Mouse (Mus musculus) heart, postnatal 0 days (tissue): ENCODE results near the gene Col4a1. TPM values are rescaled to one million over a fixed set of nuclear protein-coding genes. Genes with fewer than 3 reads are reported as not detected.

Source experiments
- ATAC-seq: fragments of 200-750 bp; cut with Nextera tagmentation; 2 replicates; pipeline ENCODE4 v1.8.0; 2017; ENCODE audit warnings: low read depth, moderate number of reproducible peaks, moderate library complexity; ENCODE audit not compliant: insufficient read depth
- DNase-seq: peaks from one replicate; pipeline ENCODE4 v3.0.0-alpha.2; 2016; ENCODE audit warnings: low spot score
- H3K27ac ChIP-seq: fragments of 300-500 bp; sonication (generic); 2 replicates; pipeline ENCODE4 v1.5.1; 2014; ENCODE audit warnings: low read depth, mild to moderate bottlenecking
- H3K27me3 ChIP-seq: fragments of 300-500 bp; sonication (generic); 2 replicates; pipeline ENCODE4 v1.6.1; 2014; ENCODE audit warnings: low read length, mixed read lengths; ENCODE audit not compliant: control insufficient read depth, insufficient read depth
- H3K36me3 ChIP-seq: fragments of 300-500 bp; sonication (generic); replicated peaks from 2 replicates; pipeline ENCODE4 v1.6.1; 2014; ENCODE audit warnings: low read length, mixed read lengths; ENCODE audit not compliant: control insufficient read depth, insufficient read depth
- H3K4me1 ChIP-seq: fragments of 300-500 bp; sonication (generic); 2 replicates; pipeline ENCODE4 v1.6.1; 2014; ENCODE audit warnings: antibody characterized with exemption; ENCODE audit not compliant: control insufficient read depth, insufficient read depth
- H3K4me2 ChIP-seq: fragments of 300-500 bp; sonication (generic); 2 replicates; pipeline ENCODE4 v1.6.1; 2014; ENCODE audit warnings: low read depth, mild to moderate bottlenecking, low read length, moderate library complexity
- H3K4me3 ChIP-seq: fragments of 300-500 bp; sonication (generic); 2 replicates; pipeline ENCODE4 v1.5.1; 2014; ENCODE audit warnings: low read depth, low read length
- H3K9ac ChIP-seq: fragments of 300-500 bp; sonication (generic); replicated peaks from 2 replicates; pipeline ENCODE4 v1.6.1; 2014; ENCODE audit warnings: low read depth, low read length, mixed read lengths
- H3K9me3 ChIP-seq: fragments of 300-500 bp; sonication (generic); replicated peaks from 2 replicates; pipeline ENCODE4 v1.6.1; 2016; ENCODE audit warnings: low read length; ENCODE audit not compliant: control insufficient read depth
- CTCF ChIP-seq: IDR thresholded peaks from 2 replicates; pipeline ENCODE4 v1.5.1; 2016; ENCODE audit warnings: antibody characterized with exemption, control low read depth, low read depth
- EP300 ChIP-seq: IDR thresholded peaks from 2 replicates; pipeline ENCODE4 v1.6.1; 2016; ENCODE audit warnings: antibody characterized with exemption, low read depth
- WGBS: fragments of 180-500 bp; shearing (Covaris S2); extraction: QIAGEN DNeasy Blood & Tissue Kit; methylation state at CpG from one replicate; pipeline ENCODE4 v1.1.7; 2014; 5-methylcytosine and 5-hydroxymethylcytosine counted together
- polyA plus RNA-seq: library from polyadenylated mRNA; unstranded; fragments of >200 nt; fragmentation: Nextera tagmentation; extraction: Ambion mirVana; gene quantifications from 2 replicates; pipeline ENCODE4 v1.2.1, GENCODE M21; 2015
- total RNA-seq: library from RNA; depleted of rRNA; stranded (reverse); fragments of >200 nt; gene quantifications from 2 replicates; pipeline ENCODE4 v1.2.3, GENCODE M21; 2014; ENCODE audit warnings: low replicate concordance

Gene Col4a1
- total and polyA plus RNA-seq, 2 experiments from 2014 or later, result 191 to 921 TPM

GRCm38 (mm10) chr8:11288286-11288685 is 24.3 kb downstream of the Col4a1 start:
- no peak overlapping the region; the same call in 1 of the 2 replicates for H3K27ac ChIP-seq
- 66% methylated on average over 6 of the region's 6 CpGs for WGBS
- H3K9me3 ChIP-seq, result no peaks in the 10 kb centered on the region
- DNase-seq (no peak), ATAC-seq (no peak)
- no peak overlapping the region for H3K9ac ChIP-seq
- no peaks in the 10 kb centered on the region for H3K27me3 ChIP-seq
- H3K36me3 ChIP-seq, result 0 out of 2 replicates have a peak, but pooled peaks cover 10% of the 10 kb centered on the region
- no peak overlapping the region for H3K4me2 ChIP-seq
- H3K4me1 ChIP-seq, result peaks cover 46% of the 10 kb centered on the region
- H3K4me3 ChIP-seq, result no peak overlapping the region
- no peak for TF ChIP-seq CTCF
- 0 out of 2 replicates have a peak, but pooled peaks have one; percentile 24 for TF ChIP-seq EP300

- ATAC-seq, result no peak
- H3K4me1 ChIP-seq, result peaks cover 43% of the 10 kb centered on the region
- no peaks in the 10 kb centered on the region for H3K36me3 ChIP-seq
- H3K27ac ChIP-seq, result no peak overlapping the region
- no peak for TF ChIP-seq CTCF
- DNase-seq, result no peak
- H3K4me2 ChIP-seq, result no peak overlapping the region
- no peak overlapping the region for H3K9ac ChIP-seq
- no peak overlapping the region for H3K4me3 ChIP-seq
- WGBS, result 70% methylated on average over 3 of the region's 3 CpGs
- H3K9me3 ChIP-seq, result no peaks in the 10 kb centered on the region
- no peaks in the 10 kb centered on the region for H3K27me3 ChIP-seq
Observed at GRCm38 (mm10) chr8:11287139-11287538, 25.5 kb downstream of the Col4a1 start.

- peak; percentile 59 for ATAC-seq
- peak overlapping the region; percentile 66; the same call in 1 of the 2 replicates for H3K27ac ChIP-seq
- no peaks in the 10 kb centered on the region for H3K36me3 ChIP-seq
- no peak for TF ChIP-seq EP300
- no peak for TF ChIP-seq CTCF
- no peak overlapping the region for H3K4me2 ChIP-seq
- H3K4me3 ChIP-seq, result no peak overlapping the region
- no peaks in the 10 kb centered on the region for H3K27me3 ChIP-seq
- H3K9me3 ChIP-seq, result no peaks in the 10 kb centered on the region
- 58% methylated on average over 4 of the region's 4 CpGs for WGBS
- H3K9ac ChIP-seq, result no peak overlapping the region
- H3K4me1 ChIP-seq, result peaks cover 47% of the 10 kb centered on the region
- no peak for DNase-seq
Observed at GRCm38 (mm10) chr8:11285437-11285836, 27.2 kb downstream of the Col4a1 start.

GRCm38 (mm10) chr8:11283217-11283616 is 29.4 kb downstream of the Col4a1 start:
- Histone ChIP-seq H3K36me3 (no peaks in the 10 kb centered on the region), H3K27me3 (no peaks in the 10 kb centered on the region), H3K4me3 (no peak overlapping the region), H3K4me1 (peaks cover 53% of the 10 kb centered on the region), H3K9ac (no peak overlapping the region), H3K4me2 (no peak overlapping the region), H3K27ac (peak overlapping the region; percentile 66), H3K9me3 (no peaks in the 10 kb centered on the region)
- WGBS, result 42% methylated on average over 10 of the region's 10 CpGs
- DNase-seq, result no peak
- peak; percentile 42; the same call in 1 of the 2 replicates for ATAC-seq
- 0 out of 2 replicates have a peak, but pooled peaks have one; percentile 58 for TF ChIP-seq EP300
- no peak for TF ChIP-seq CTCF

- Histone ChIP-seq H3K36me3 (no peaks in the 10 kb centered on the region), H3K27me3 (no peaks in the 10 kb centered on the region), H3K4me2 (no peak overlapping the region), H3K9me3 (no peaks in the 10 kb centered on the region), H3K4me3 (no peak overlapping the region), H3K9ac (no peak overlapping the region), H3K27ac (peak overlapping the region; percentile 66; the same call in 1 of the 2 replicates), H3K4me1 (peaks cover 53% of the 10 kb centered on the region)
- TF ChIP-seq CTCF (no peak), EP300 (no peak)
- DNase-seq (no peak), ATAC-seq (no peak)
- 73% methylated on average over 7 of the region's 7 CpGs for WGBS
Observed at GRCm38 (mm10) chr8:11282696-11283095, 29.9 kb downstream of the Col4a1 start.

- no peak overlapping the region for H3K27ac ChIP-seq
- H3K4me1 ChIP-seq, result peaks cover 58% of the 10 kb centered on the region
Observed at GRCm38 (mm10) chr8:11282139-11282538, 30.5 kb downstream of the Col4a1 start.

More at GRCm38 (mm10) chr8:11282139-11282538, 30.5 kb downstream of the Col4a1 start:
- WGBS, result 79% methylated on average over 10 of the region's 10 CpGs
- H3K36me3 ChIP-seq, result no peaks in the 10 kb centered on the region
- no peaks in the 10 kb centered on the region for H3K27me3 ChIP-seq
- no peak overlapping the region for H3K9ac ChIP-seq
- H3K9me3 ChIP-seq, result no peaks in the 10 kb centered on the region
- ATAC-seq, result no peak
- TF ChIP-seq EP300 (no peak), CTCF (no peak)
- no peak overlapping the region for H3K4me2 ChIP-seq
- H3K4me3 ChIP-seq, result no peak overlapping the region
- no peak for DNase-seq
